Comparison of ENCODE assay signal across 9 mouse cellular contexts in genomic region chr5:121009406-121009805, GRCm38 (mm10). TPM values are rescaled to one million over a fixed set of nuclear protein-coding genes. Genes with fewer than 3 reads are reported as not detected.
DNase-seq lines count a peak whose midpoint lies in the region; ATAC-seq and TF ChIP-seq lines count a peak whose summit lies in the region.
"Had no signal": no experiment of that assay in that cellular context is flagged by ENCODE, and none has a peak within 500 bp of the region (broad histone marks: within the 10 kb centered on the region; RNA-seq: fewer than 3 reads in every experiment).

No protein-coding gene starts in this region.

- ATAC-seq in midbrain, embryonic 13.5 days = peak; percentile 70

- H3K4me3 ChIP-seq in gastrocnemius, adult 2 months = no peak overlapping the region
- peak overlapping the region; percentile 35 for H3K4me3 ChIP-seq in midbrain, embryonic 13.5 days (replicated peaks)
- H3K4me3 ChIP-seq: limb, embryonic 13.5 days had no signal

- no peaks in the 10 kb centered on the region for H3K36me3 ChIP-seq in midbrain, embryonic 13.5 days
- H3K36me3 ChIP-seq: limb, embryonic 13.5 days had no signal

- peaks cover 19% of the 10 kb centered on the region for H3K27me3 ChIP-seq in midbrain, embryonic 13.5 days

- intact Hi-C loops in gastrocnemius, adult 2 months (cut with DNase I) = no loop called here
- intact Hi-C loops in left cerebral cortex, postnatal 10 days (cut with DNase I) = loop anchor here (5.0 kb wide), 1 partner anchor 118 kb away; no protein-coding TSS in a partner anchor

- WGBS in midbrain, embryonic 13.5 days = under 1% methylated on average over 19 of the region's 19 CpGs

- peaks cover 36% of the 10 kb centered on the region for H3K4me1 ChIP-seq in midbrain, embryonic 13.5 days (replicated peaks)
- H3K4me1 ChIP-seq: limb, embryonic 13.5 days had no signal

- peak overlapping the region; percentile 55 for H3K9ac ChIP-seq in midbrain, embryonic 13.5 days (replicated peaks)
- H3K9ac ChIP-seq: limb, embryonic 13.5 days had no signal

- H3K4me2 ChIP-seq in midbrain, embryonic 13.5 days (replicated peaks) = peak overlapping the region; percentile 58
- H3K4me2 ChIP-seq: limb, embryonic 13.5 days had no signal

- DNase-seq in gastrocnemius, adult 2 months = peak; percentile 25
- DNase-seq in gastrocnemius, adult 8-10 months (ENCODE audit: low spot score in 2 of 2) = no peak
- DNase-seq in adrenal gland, adult 8-10 months = peak; percentile 11
- peak; percentile 81 for DNase-seq in embryo, embryonic 9.5 days (ENCODE audit: extremely low spot score)
- peak; percentile 82 for DNase-seq in heart, postnatal 4 days
- DNase-seq in left cerebral cortex, postnatal 10 days (ENCODE audit: extremely low spot score in 1 of 2, low spot score in 2 of 2) = peak; percentile 51 to 77
- peak; percentile 69 for DNase-seq in right cerebral cortex, postnatal 4 days

- no peak for TF ChIP-seq CTCF in gastrocnemius, adult 2 months (IDR thresholded peaks at IDR 0.05)

- no peak overlapping the region for H3K27ac ChIP-seq in gastrocnemius, adult 2 months
- peak overlapping the region; percentile 17; the same call in 1 of the 2 replicates for H3K27ac ChIP-seq in midbrain, embryonic 13.5 days
- H3K27ac ChIP-seq: limb, embryonic 13.5 days had no signal

- H3K9me3 ChIP-seq in midbrain, embryonic 13.5 days = no peaks in the 10 kb centered on the region
- H3K9me3 ChIP-seq: limb, embryonic 13.5 days had no signal

RNA-seq across cellular contexts. Expression of gene Rph3a, which starts 0.5 kb away (rescaled TPM):
- not detected for total RNA-seq in gastrocnemius, adult 2 months (2021)
- under 1 TPM in 1 of 4 experiments, not detected in 3; 0.05 TPM for total RNA-seq in gastrocnemius, adult 8-10 months (2022)
- 1 to 10 TPM; 3.5 to 9.1 (median 6.0) TPM for total RNA-seq in adrenal gland, adult 8-10 months (2022)
- under 1 TPM in 1 of 2 experiments, not detected in 1; 0.07 TPM for total RNA-seq in heart, postnatal 4 days (2021)
- 100 to 1,000 TPM; 188 to 210 TPM for total RNA-seq in left cerebral cortex, postnatal 10 days (2021)
- polyA plus RNA-seq in midbrain, embryonic 13.5 days (2015; fragmentation: Nextera tagmentation; extraction: Ambion mirVana) = 8.4 and 9.1 TPM in 2 replicates

Comparison
In these comparisons a context has a peak if more than half of its experiments do, and no peak if none do; other contexts are left out.
1. DNase-seq: peak in gastrocnemius, adult 2 months (single experiment), adrenal gland, adult 8-10 months (single experiment), embryo, embryonic 9.5 days (single experiment), heart, postnatal 4 days (single experiment), left cerebral cortex, postnatal 10 days (2 of 2) and right cerebral cortex, postnatal 4 days (single experiment); none in gastrocnemius, adult 8-10 months (0 of 2).
2. RNA of gene Rph3a, which starts 0.5 kb away (total RNA-seq): 188 to 210 TPM in left cerebral cortex, postnatal 10 days; 3.5 to 9.1 TPM in adrenal gland, adult 8-10 months, 0.07 TPM in heart, postnatal 4 days, not detected in gastrocnemius, adult 2 months and 0.05 TPM in gastrocnemius, adult 8-10 months; every median in the first group is over 10 times any median in the second.